Mouse (Mus musculus) midbrain, postnatal 0 days (tissue): ENCODE measurements around the gene Olfr330. TPM values are rescaled to one million over a fixed set of nuclear protein-coding genes. Genes with fewer than 3 reads are reported as not detected.
A peak's percentile ranks its signal among the peaks of the same experiment; 100 is the strongest.
"Not testable (repeated sequence)": the region's sequence is repeated elsewhere in the genome, so short reads cannot be mapped to it uniquely, and the experiment has no call there.

Experiments used
- ATAC-seq: fragments of 200-750 bp; cut with Nextera tagmentation; 2 replicates; pipeline ENCODE4 v1.8.0; 2017; ENCODE audit warnings: moderate number of reproducible peaks, mild to moderate bottlenecking, moderate TSS enrichment, moderate library complexity; ENCODE audit not compliant: low FRiP score
- DNase-seq: peaks from one replicate; pipeline ENCODE4 v3.0.0-alpha.2; 2015; ENCODE audit warnings: low spot score
- H3K27ac ChIP-seq: fragments of 300-500 bp; sonication (generic); 2 replicates; pipeline ENCODE4 v1.5.1; 2014; ENCODE audit warnings: low read depth, mild to moderate bottlenecking, low read length, mixed read lengths
- H3K27me3 ChIP-seq: fragments of 300-500 bp; sonication (generic); 2 replicates; pipeline ENCODE4 v1.6.1; 2014; ENCODE audit warnings: low read length, control low read depth, mixed read lengths; ENCODE audit not compliant: insufficient read depth
- H3K36me3 ChIP-seq: fragments of 300-500 bp; sonication (generic); 2 replicates; pipeline ENCODE4 v1.6.1; 2014; ENCODE audit warnings: low read length, control low read depth, mixed read lengths; ENCODE audit not compliant: insufficient read depth
- H3K4me1 ChIP-seq: fragments of 300-500 bp; sonication (generic); 2 replicates; pipeline ENCODE4 v1.6.1; 2014; ENCODE audit warnings: mild to moderate bottlenecking, control low read depth, antibody characterized with exemption, low read length, mixed read lengths; ENCODE audit not compliant: insufficient read depth
- H3K4me2 ChIP-seq: fragments of 300-500 bp; sonication (generic); 2 replicates; pipeline ENCODE4 v1.6.1; 2014; ENCODE audit warnings: low read depth, mild to moderate bottlenecking, low read length, mixed read lengths; ENCODE audit not compliant: poor library complexity, severe bottlenecking
- H3K4me3 ChIP-seq: fragments of 300-500 bp; sonication (generic); 2 replicates; pipeline ENCODE4 v1.5.1; 2014; ENCODE audit warnings: low read depth, mild to moderate bottlenecking, low read length, moderate library complexity
- H3K9ac ChIP-seq: fragments of 300-500 bp; sonication (generic); replicated peaks from 2 replicates; pipeline ENCODE4 v1.6.1; 2014; ENCODE audit warnings: mild to moderate bottlenecking, low read length, moderate library complexity, mixed read lengths; ENCODE audit not compliant: poor library complexity, severe bottlenecking
- H3K9me3 ChIP-seq: fragments of 300-500 bp; sonication (generic); 2 replicates; pipeline ENCODE4 v1.6.1; 2016; ENCODE audit warnings: low read length, control low read depth
- CTCF ChIP-seq: IDR thresholded peaks from 2 replicates; pipeline ENCODE4 v1.5.1; 2016; ENCODE audit warnings: antibody characterized with exemption, mild to moderate bottlenecking
- WGBS: fragments of 180-500 bp; shearing (Covaris S2); extraction: QIAGEN DNeasy Blood & Tissue Kit; methylation state at CpG from one replicate; pipeline ENCODE4 v1.1.7; 2014; 5-methylcytosine and 5-hydroxymethylcytosine counted together
- polyA plus RNA-seq: library from polyadenylated mRNA; unstranded; fragments of >200 nt; fragmentation: Nextera tagmentation; extraction: Ambion mirVana; gene quantifications from 2 replicates; pipeline ENCODE4 v1.2.1, GENCODE M21; 2015
- total RNA-seq: library from RNA; depleted of rRNA; stranded (reverse); fragments of >200 nt; gene quantifications from 2 replicates; pipeline ENCODE4 v1.2.3, GENCODE M21; 2014; rRNA removed

Gene Olfr330
- not detected in 2 replicates for total RNA-seq
- not detected in 2 replicates for polyA plus RNA-seq

- not testable (repeated sequence) for H3K27ac ChIP-seq, DNase-seq, H3K4me3 ChIP-seq, H3K4me2 ChIP-seq, H3K9me3 ChIP-seq, H3K36me3 ChIP-seq, H3K9ac ChIP-seq, ATAC-seq, H3K4me1 ChIP-seq, H3K27me3 ChIP-seq
Measured at GRCm38 (mm10) chr11:58534736-58535135, at the start of gene Olfr330. Gene Olfr330 (minus strand): TSS chr11:58534836.

GRCm38 (mm10) chr11:58578636-58579035 lies 44.0 kb upstream of the Olfr330 start:
- H3K9ac ChIP-seq, result no peak overlapping the region
- no peaks in the 10 kb centered on the region for H3K4me1 ChIP-seq
- H3K27me3 ChIP-seq, result no peaks in the 10 kb centered on the region
- no peak overlapping the region for H3K4me3 ChIP-seq
- no peak overlapping the region for H3K4me2 ChIP-seq
- ATAC-seq, result no peak
- no peaks in the 10 kb centered on the region for H3K9me3 ChIP-seq
- TF ChIP-seq CTCF, result no peak
- DNase-seq, result peak; percentile 59
- 69% methylated on average over 8 of the region's 8 CpGs for WGBS
- H3K27ac ChIP-seq, result no peak overlapping the region
- H3K36me3 ChIP-seq, result no peaks in the 10 kb centered on the region

- DNase-seq (no peak), ATAC-seq (no peak)
- Histone ChIP-seq H3K4me3 (no peak within 1 kb of the TSS), H3K36me3 (no peaks in the 10 kb centered on the region), H3K4me1 (no peaks in the 10 kb centered on the region), H3K27ac (no peak within 1 kb of the TSS), H3K27me3 (no peaks in the 10 kb centered on the region), H3K9me3 (no peaks in the 10 kb centered on the region), H3K4me2 (no peak within 1 kb of the TSS), H3K9ac (no peak within 1 kb of the TSS)
- 75% methylated on average over 1 of the region's 1 CpGs for WGBS
- no peak for TF ChIP-seq CTCF
Measured at GRCm38 (mm10) chr11:58577430-58577829, 42.8 kb upstream of the Olfr330 start, which contains the start of gene Olfr325. Gene Olfr325 (plus strand): TSS chr11:58577730.

- ATAC-seq, result no peak
- Histone ChIP-seq H3K27me3 (no peaks in the 10 kb centered on the region), H3K9me3 (no peaks in the 10 kb centered on the region), H3K4me1 (no peaks in the 10 kb centered on the region), H3K4me3 (no peak within 1 kb of the TSS), H3K27ac (no peak within 1 kb of the TSS), H3K9ac (no peak within 1 kb of the TSS), H3K36me3 (no peaks in the 10 kb centered on the region), H3K4me2 (no peak within 1 kb of the TSS)
- 73% methylated on average over 5 of the region's 5 CpGs for WGBS
- no peak for TF ChIP-seq CTCF
- DNase-seq, result no peak
Measured at GRCm38 (mm10) chr11:58570405-58570804, 35.8 kb upstream of the Olfr330 start, which contains the start of gene Olfr224. Gene Olfr224 (minus strand): TSS chr11:58570553.

- DNase-seq, result no peak
- no peak within 1 kb of the TSS for H3K9ac ChIP-seq
- no peak within 1 kb of the TSS for H3K4me2 ChIP-seq
- TF ChIP-seq CTCF, result no peak
- WGBS, result 86% methylated on average over 1 of the region's 1 CpGs
- ATAC-seq, result no peak
- H3K9me3 ChIP-seq, result no peaks in the 10 kb centered on the region
- no peaks in the 10 kb centered on the region for H3K4me1 ChIP-seq
- no peak within 1 kb of the TSS for H3K4me3 ChIP-seq
- H3K27me3 ChIP-seq, result no peaks in the 10 kb centered on the region
- H3K27ac ChIP-seq, result no peak within 1 kb of the TSS
- H3K36me3 ChIP-seq, result no peaks in the 10 kb centered on the region
Measured at GRCm38 (mm10) chr11:58555536-58555935, 20.9 kb upstream of the Olfr330 start, which contains the start of gene Olfr328. Gene Olfr328 (minus strand): TSS chr11:58555636.

GRCm38 (mm10) chr11:58546322-58546721 lies 11.7 kb upstream of the Olfr330 start, which contains the start of gene Olfr329-ps:
Gene Olfr329-ps (minus strand): TSS chr11:58546422.
- no peak for DNase-seq
- no peaks in the 10 kb centered on the region for H3K4me1 ChIP-seq
- H3K9me3 ChIP-seq, result no peaks in the 10 kb centered on the region
- 75% methylated on average over 5 of the region's 5 CpGs for WGBS
- H3K27me3 ChIP-seq, result no peaks in the 10 kb centered on the region
- no peak within 1 kb of the TSS for H3K4me2 ChIP-seq
- H3K27ac ChIP-seq, result no peak within 1 kb of the TSS
- ATAC-seq, result no peak
- no peak for TF ChIP-seq CTCF
- no peak within 1 kb of the TSS for H3K9ac ChIP-seq
- H3K36me3 ChIP-seq, result no peaks in the 10 kb centered on the region
- no peak within 1 kb of the TSS for H3K4me3 ChIP-seq

GRCm38 (mm10) chr11:58519756-58520155 lies 14.9 kb downstream of the Olfr330 start:
- H3K9me3 ChIP-seq, H3K4me1 ChIP-seq, DNase-seq, H3K27ac ChIP-seq, ATAC-seq, H3K4me3 ChIP-seq, H3K4me2 ChIP-seq, H3K9ac ChIP-seq, H3K36me3 ChIP-seq, H3K27me3 ChIP-seq: not testable (repeated sequence)
- WGBS, result 94% methylated on average over 7 of the region's 9 CpGs

GRCm38 (mm10) chr11:58518916-58519315 lies 15.7 kb downstream of the Olfr330 start:
- not testable (repeated sequence) for H3K27ac ChIP-seq, H3K9ac ChIP-seq, H3K36me3 ChIP-seq, H3K4me3 ChIP-seq, H3K27me3 ChIP-seq, H3K4me1 ChIP-seq, DNase-seq, H3K4me2 ChIP-seq, H3K9me3 ChIP-seq, ATAC-seq
- WGBS, result 93% methylated on average over 17 of the region's 18 CpGs

GRCm38 (mm10) chr11:58509058-58509457 lies 25.6 kb downstream of the Olfr330 start:
- WGBS, result 90% methylated on average over 19 of the region's 19 CpGs
- ATAC-seq, H3K27ac ChIP-seq: not testable (repeated sequence)

More at GRCm38 (mm10) chr11:58509058-58509457, 25.6 kb downstream of the Olfr330 start:
- H3K9me3 ChIP-seq, H3K4me3 ChIP-seq, H3K27me3 ChIP-seq, H3K4me2 ChIP-seq, H3K4me1 ChIP-seq, DNase-seq, H3K9ac ChIP-seq, H3K36me3 ChIP-seq: not testable (repeated sequence)
